Mouse (Mus musculus) C2C12 (cell line): Measurements from ENCODE around the gene Spag5.

Source experiments
- CTCF ChIP-seq: IDR thresholded peaks from one replicate; pipeline ENCODE4 v1.5.1; 2011; ENCODE audit not compliant: control insufficient read depth, insufficient read depth, insufficient read length
- MYOG ChIP-seq: IDR thresholded peaks from one replicate; pipeline ENCODE4 v1.6.1; 2011; ENCODE audit not compliant: control insufficient read depth, insufficient read length; ENCODE audit errors: extremely low read depth

DNA sequence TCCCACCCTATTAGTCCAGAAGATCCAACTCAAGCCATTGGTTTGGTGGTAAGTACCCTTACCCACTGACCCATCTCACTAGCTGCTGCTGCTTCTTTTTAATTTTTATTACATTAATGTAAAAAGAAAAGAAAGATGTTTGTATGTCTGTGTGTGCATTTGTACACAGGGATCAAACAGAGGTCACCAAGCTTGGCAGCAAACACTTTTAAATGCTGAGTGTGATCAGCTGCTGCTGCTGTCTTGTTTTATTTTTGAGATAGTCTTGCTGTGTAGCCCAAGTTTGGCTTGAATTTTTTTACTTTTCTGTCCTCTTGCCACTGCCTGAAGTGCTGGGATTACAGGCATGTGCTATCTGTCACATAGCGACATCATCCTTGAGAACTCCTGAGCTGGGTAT is 25.7 kb upstream of the Spag5 start:
- TF ChIP-seq CTCF (no peak), MYOG (no peak)
